Mouse (Mus musculus) urinary bladder, postnatal 4 days (tissue): Measurements from ENCODE around the gene Gsg1l.

Experiments
- DNase-seq, 2 experiments: peaks; one replicate each; pipeline ENCODE4 v3.0.0; 2021 to 2022; ENCODE audit warnings: low spot score in 2 of 2

The Gsg1l gene

GRCm38 (mm10) chr7:125942365-125943090 lies 139.7 kb downstream of the Gsg1l start:
- no peak for DNase-seq

- DNase-seq = no peak
Measured at GRCm38 (mm10) chr7:125934319-125934718, 147.9 kb downstream of the Gsg1l start.

- no peak for DNase-seq
Measured at GRCm38 (mm10) chr7:125933356-125934244, 148.6 kb downstream of the Gsg1l start.

- DNase-seq = no peak
Measured at GRCm38 (mm10) chr7:125931602-125932001, 150.6 kb downstream of the Gsg1l start.

GRCm38 (mm10) chr7:125924044-125924443 lies 158.2 kb downstream of the Gsg1l start:
- DNase-seq = no peak

GRCm38 (mm10) chr7:125920801-125921200 lies 161.4 kb downstream of the Gsg1l start:
- no peak for DNase-seq

GRCm38 (mm10) chr7:125900386-125901161 lies 181.6 kb downstream of the Gsg1l start:
- DNase-seq = no peak

GRCm38 (mm10) chr7:125899916-125900315 lies 182.3 kb downstream of the Gsg1l start:
- DNase-seq = no peak

GRCm38 (mm10) chr7:125899036-125899435 lies 183.2 kb downstream of the Gsg1l start:
- peak; percentile 65 to 71 for DNase-seq

GRCm38 (mm10) chr7:125897059-125897458 lies 185.2 kb downstream of the Gsg1l start:
- DNase-seq = no peak

- no peak for DNase-seq
Measured at GRCm38 (mm10) chr7:125893621-125894020, 188.6 kb downstream of the Gsg1l start.

- no peak for DNase-seq
Measured at GRCm38 (mm10) chr7:125888373-125888772, 193.8 kb downstream of the Gsg1l start.

- DNase-seq = no peak
Measured at GRCm38 (mm10) chr7:125887761-125888160, 194.4 kb downstream of the Gsg1l start.

- DNase-seq = no peak
Measured at GRCm38 (mm10) chr7:125887124-125887523, 195.1 kb downstream of the Gsg1l start.

- DNase-seq = no peak
Measured at GRCm38 (mm10) chr7:125886116-125886680, 196.0 kb downstream of the Gsg1l start.

GRCm38 (mm10) chr7:125883232-125883631 lies 199.0 kb downstream of the Gsg1l start:
- no peak for DNase-seq

- DNase-seq = no peak
Measured at GRCm38 (mm10) chr7:125878040-125878439, 204.2 kb downstream of the Gsg1l start.

GRCm38 (mm10) chr7:125873971-125874495 lies 208.2 kb downstream of the Gsg1l start:
- DNase-seq = no peak

GRCm38 (mm10) chr7:125872874-125873273 lies 209.3 kb downstream of the Gsg1l start:
- no peak for DNase-seq

- peak in 1 of 2 experiments; percentile 45 for DNase-seq
Measured at GRCm38 (mm10) chr7:125872202-125872580, 210.0 kb downstream of the Gsg1l start.

- no peak for DNase-seq
Measured at GRCm38 (mm10) chr7:125871404-125872201, 210.6 kb downstream of the Gsg1l start.
